Mouse (Mus musculus) gastrocnemius, adult 2 months (tissue): ENCODE data around the gene Arx. TPM values are rescaled to one million over a fixed set of nuclear protein-coding genes. Genes with fewer than 3 reads are reported as not detected.

Experiments
- DNase-seq: peaks from one replicate; pipeline ENCODE4 v3.0.0; 2022
- H3K27ac ChIP-seq: fragments of 200-600 bp; 2 replicates; pipeline ENCODE4 v1.8.1; 2022; ENCODE audit warnings: mild to moderate bottlenecking
- H3K4me3 ChIP-seq: fragments of 200-600 bp; 2 replicates; pipeline ENCODE4 v1.8.1; 2022; ENCODE audit warnings: mild to moderate bottlenecking, moderate library complexity
- CTCF ChIP-seq: fragments of 200-600 bp; IDR thresholded peaks from 2 replicates; pipeline ENCODE4 v1.8.1; 2022; ENCODE audit warnings: antibody characterized with exemption, mild to moderate bottlenecking, moderate library complexity
- intact Hi-C: fragments of 180-260 bp; cut with DNase I; formaldehyde crosslinking; loops from one replicate; pipeline ENCODE4 v1.15.1; 2025
- total RNA-seq, 2 experiments: library from RNA; stranded (reverse); gene quantifications; 2 replicates each; pipeline ENCODE4 v1.2.3; 2021

The Arx gene
- total RNA-seq, 2 experiments from 2014 or later, result 0.20 to 0.25 TPM

GRCm38 (mm10) chrX:93295819-93296218 is 9.6 kb downstream of the Arx start:
- DNase-seq, result no peak
- no peak for TF ChIP-seq CTCF
- intact Hi-C loops, result no loop called here
- no peak overlapping the region for H3K27ac ChIP-seq
- H3K4me3 ChIP-seq, result no peak overlapping the region

- intact Hi-C loops, result no loop called here
Measured at GRCm38 (mm10) chrX:93297001-93297441, 10.8 kb downstream of the Arx start.

GRCm38 (mm10) chrX:93299046-93299626 is 12.9 kb downstream of the Arx start:
- no peak overlapping the region for H3K27ac ChIP-seq
- peak overlapping the region; percentile 59 for H3K4me3 ChIP-seq
- no peak for DNase-seq
- TF ChIP-seq CTCF, result no peak
- intact Hi-C loops, result no loop called here

More at GRCm38 (mm10) chrX:93297001-93297441, 10.8 kb downstream of the Arx start:
- TF ChIP-seq CTCF, result no peak
- no peak for DNase-seq
- Histone ChIP-seq H3K27ac (no peak overlapping the region), H3K4me3 (peak overlapping the region; percentile 57)

- H3K27ac ChIP-seq, result no peak overlapping the region
- DNase-seq, result no peak
- no peak for TF ChIP-seq CTCF
- no peak overlapping the region for H3K4me3 ChIP-seq
- intact Hi-C loops, result no loop called here
Measured at GRCm38 (mm10) chrX:93299771-93300170, 13.5 kb downstream of the Arx start.

- no peak for TF ChIP-seq CTCF
- Histone ChIP-seq H3K4me3 (no peak overlapping the region), H3K27ac (no peak overlapping the region)
- DNase-seq, result no peak
- intact Hi-C loops, result no loop called here
Measured at GRCm38 (mm10) chrX:93300183-93300815, 14.1 kb downstream of the Arx start.

- Histone ChIP-seq H3K27ac (no peak overlapping the region), H3K4me3 (no peak overlapping the region)
- DNase-seq, result no peak
- no peak for TF ChIP-seq CTCF
- intact Hi-C loops, result no loop called here
Measured at GRCm38 (mm10) chrX:93301798-93302197, 15.6 kb downstream of the Arx start.

- no peak for DNase-seq
- Histone ChIP-seq H3K4me3 (no peak overlapping the region), H3K27ac (no peak overlapping the region)
- TF ChIP-seq CTCF, result no peak
- intact Hi-C loops, result no loop called here
Measured at GRCm38 (mm10) chrX:93305780-93306179, 19.5 kb downstream of the Arx start.

GRCm38 (mm10) chrX:93317577-93317976 is 31.3 kb downstream of the Arx start:
- Histone ChIP-seq H3K27ac (no peak overlapping the region), H3K4me3 (no peak overlapping the region)
- TF ChIP-seq CTCF, result no peak
- no peak for DNase-seq
- intact Hi-C loops, result no loop called here

- no peak for TF ChIP-seq CTCF
- H3K4me3 ChIP-seq, result no peak overlapping the region
- DNase-seq, result no peak
- no peak overlapping the region for H3K27ac ChIP-seq
- intact Hi-C loops, result no loop called here
Measured at GRCm38 (mm10) chrX:93319979-93320378, 33.7 kb downstream of the Arx start.

GRCm38 (mm10) chrX:93321336-93321735 is 35.1 kb downstream of the Arx start:
- DNase-seq, result no peak
- no peak overlapping the region for H3K27ac ChIP-seq
- intact Hi-C loops, result no loop called here
- no peak overlapping the region for H3K4me3 ChIP-seq
- no peak for TF ChIP-seq CTCF
